Mouse (Mus musculus) intestine, embryonic 14.5 days (tissue): ENCODE measurements around the gene Cdca4. TPM values are rescaled to one million over a fixed set of nuclear protein-coding genes. Genes with fewer than 3 reads are reported as not detected.
A peak's percentile ranks its signal among the peaks of the same experiment; 100 is the strongest.

Experiments used
- ATAC-seq: fragments of 200-750 bp; cut with Nextera tagmentation; replicated peaks from 2 replicates; pipeline ENCODE4 v1.8.0; 2017; ENCODE audit warnings: low read depth, moderate number of reproducible peaks, moderate TSS enrichment, moderate library complexity; ENCODE audit not compliant: low FRiP score, low TSS enrichment
- DNase-seq: peaks from one replicate; pipeline ENCODE4 v3.0.0-alpha.2; 2018; ENCODE audit warnings: low spot score
- H3K27ac ChIP-seq: fragments of 300-500 bp; sonication (generic); 2 replicates; pipeline ENCODE4 v1.5.1; 2014; ENCODE audit warnings: low read depth, mild to moderate bottlenecking, control low read depth
- H3K27me3 ChIP-seq: fragments of 300-500 bp; sonication (generic); replicated peaks from 2 replicates; pipeline ENCODE4 v1.6.1; 2014; ENCODE audit warnings: low read length, control low read depth; ENCODE audit not compliant: control insufficient read depth, insufficient read depth
- H3K36me3 ChIP-seq: fragments of 300-500 bp; sonication (generic); 2 replicates; pipeline ENCODE4 v1.6.1; 2014; ENCODE audit warnings: low read length, control low read depth; ENCODE audit not compliant: control insufficient read depth, insufficient read depth
- H3K4me1 ChIP-seq: fragments of 300-500 bp; sonication (generic); replicated peaks from 2 replicates; pipeline ENCODE4 v1.6.1; 2014; ENCODE audit warnings: low read length, control low read depth, mixed read lengths; ENCODE audit not compliant: control insufficient read depth, insufficient read depth
- H3K4me2 ChIP-seq: fragments of 300-500 bp; sonication (generic); 2 replicates; pipeline ENCODE4 v1.6.1; 2014; ENCODE audit warnings: low read length
- H3K4me3 ChIP-seq: fragments of 300-500 bp; sonication (generic); 2 replicates; pipeline ENCODE4 v1.5.1; 2014; ENCODE audit warnings: low read depth, low read length, control low read depth, mixed read lengths
- H3K9ac ChIP-seq: fragments of 300-500 bp; sonication (generic); 2 replicates; pipeline ENCODE4 v1.6.1; 2014; ENCODE audit warnings: mild to moderate bottlenecking, low read length
- H3K9me3 ChIP-seq: fragments of 300-500 bp; sonication (generic); 2 replicates; pipeline ENCODE4 v1.6.1; 2016; ENCODE audit warnings: low read length, control low read depth; ENCODE audit not compliant: control insufficient read depth
- WGBS: fragments of 180-500 bp; shearing (Covaris S2); extraction: QIAGEN DNeasy Blood & Tissue Kit; methylation state at CpG from one replicate; pipeline ENCODE4 v1.1.7; 2014; 5-methylcytosine and 5-hydroxymethylcytosine counted together
- polyA plus RNA-seq: library from polyadenylated mRNA; unstranded; fragments of >200 nt; fragmentation: Nextera tagmentation; extraction: Ambion mirVana; gene quantifications from 2 replicates; pipeline ENCODE4 v1.2.1, GENCODE M21; 2014

Gene Cdca4
- polyA plus RNA-seq, 1 experiment from 2014 or later, result 116 TPM

- DNase-seq (no peak), ATAC-seq (no peak)
- H3K4me2 ChIP-seq, result no peak overlapping the region
- WGBS, result 87% methylated on average over 10 of the region's 10 CpGs
- no peak overlapping the region for H3K4me3 ChIP-seq
- no peak overlapping the region for H3K27ac ChIP-seq
- H3K4me1 ChIP-seq, result peaks cover 31% of the 10 kb centered on the region
- peaks cover 47% of the 10 kb centered on the region for H3K27me3 ChIP-seq
- H3K9me3 ChIP-seq, result no peaks in the 10 kb centered on the region
- H3K9ac ChIP-seq, result no peak overlapping the region
- H3K36me3 ChIP-seq, result no peaks in the 10 kb centered on the region
These were observed 43.8 kb upstream of the Cdca4 start for GRCm38 (mm10) chr12:112872991-112873390.

GRCm38 (mm10) chr12:112871272-112871671 lies 42.0 kb upstream of the Cdca4 start:
- H3K9ac ChIP-seq, result no peak overlapping the region
- H3K27ac ChIP-seq, result no peak overlapping the region

GRCm38 (mm10) chr12:112870775-112871174 lies 41.6 kb upstream of the Cdca4 start:
- Histone ChIP-seq H3K27me3 (peaks cover 25% of the 10 kb centered on the region), H3K36me3 (no peaks in the 10 kb centered on the region), H3K4me2 (no peak overlapping the region), H3K4me3 (no peak overlapping the region), H3K9me3 (no peaks in the 10 kb centered on the region), H3K4me1 (peaks cover 12% of the 10 kb centered on the region), H3K27ac (no peak overlapping the region), H3K9ac (no peak overlapping the region)
- no peak for DNase-seq
- ATAC-seq, result no peak
- WGBS, result 56% methylated on average over 13 of the region's 13 CpGs

More at GRCm38 (mm10) chr12:112871272-112871671, 42.0 kb upstream of the Cdca4 start:
- no peak overlapping the region for H3K4me2 ChIP-seq
- WGBS, result 92% methylated on average over 2 of the region's 2 CpGs
- no peak for DNase-seq
- peaks cover 30% of the 10 kb centered on the region for H3K27me3 ChIP-seq
- no peak overlapping the region for H3K4me3 ChIP-seq
- H3K4me1 ChIP-seq, result peaks cover 16% of the 10 kb centered on the region
- ATAC-seq, result no peak
- no peaks in the 10 kb centered on the region for H3K9me3 ChIP-seq
- H3K36me3 ChIP-seq, result no peaks in the 10 kb centered on the region

- DNase-seq, result no peak
- H3K4me3 ChIP-seq, result no peak overlapping the region
- peaks cover 12% of the 10 kb centered on the region for H3K4me1 ChIP-seq
- H3K4me2 ChIP-seq, result peak overlapping the region; percentile 14; the same call in 1 of the 2 replicates
- no peak overlapping the region for H3K27ac ChIP-seq
- H3K36me3 ChIP-seq, result no peaks in the 10 kb centered on the region
- H3K27me3 ChIP-seq, result peaks cover 15% of the 10 kb centered on the region
- H3K9ac ChIP-seq, result no peak overlapping the region
- WGBS, result 6% methylated on average over 16 of the region's 16 CpGs
- ATAC-seq, result no peak
- H3K9me3 ChIP-seq, result no peaks in the 10 kb centered on the region
These were observed 40.6 kb upstream of the Cdca4 start for GRCm38 (mm10) chr12:112869783-112870204.

GRCm38 (mm10) chr12:112868178-112869087 lies 39.2 kb upstream of the Cdca4 start, which contains the start of gene Gpr132:
Gene Gpr132, minus strand, starts transcription at chr12:112868228.
- no peak for DNase-seq
- H3K4me2 ChIP-seq, result no peak within 1 kb of the TSS
- H3K4me3 ChIP-seq, result no peak within 1 kb of the TSS
- H3K9me3 ChIP-seq, result no peaks in the 10 kb centered on the region
- H3K27ac ChIP-seq, result no peak within 1 kb of the TSS
- H3K9ac ChIP-seq, result no peak within 1 kb of the TSS
- peaks cover 7% of the 10 kb centered on the region; the same call in 1 of the 2 replicates for H3K4me1 ChIP-seq
- H3K27me3 ChIP-seq, result peaks cover 2% of the 10 kb centered on the region; the same call in 1 of the 2 replicates
- H3K36me3 ChIP-seq, result no peaks in the 10 kb centered on the region
- 57% methylated on average over 13 of the region's 13 CpGs for WGBS
- no peak for ATAC-seq

GRCm38 (mm10) chr12:112867106-112867674 lies 38.0 kb upstream of the Cdca4 start:
- Histone ChIP-seq H3K4me2 (no peak overlapping the region), H3K27ac (no peak overlapping the region), H3K36me3 (no peaks in the 10 kb centered on the region), H3K9me3 (no peaks in the 10 kb centered on the region), H3K9ac (no peak overlapping the region), H3K4me1 (peaks cover 6% of the 10 kb centered on the region; the same call in 1 of the 2 replicates), H3K4me3 (no peak overlapping the region), H3K27me3 (0 out of 2 replicates have a peak, but pooled peaks cover 2% of the 10 kb centered on the region)
- DNase-seq (no peak), ATAC-seq (no peak)
- WGBS, result 87% methylated on average over 7 of the region's 7 CpGs

GRCm38 (mm10) chr12:112866467-112867080 lies 37.4 kb upstream of the Cdca4 start:
- H3K4me1 ChIP-seq, result peaks cover 6% of the 10 kb centered on the region; the same call in 1 of the 2 replicates
- no peaks in the 10 kb centered on the region for H3K36me3 ChIP-seq
- DNase-seq (no peak), ATAC-seq (no peak)
- no peak overlapping the region for H3K4me2 ChIP-seq
- H3K9me3 ChIP-seq, result no peaks in the 10 kb centered on the region
- no peak overlapping the region for H3K4me3 ChIP-seq
- no peak overlapping the region for H3K27ac ChIP-seq
- H3K9ac ChIP-seq, result no peak overlapping the region
- WGBS, result 61% methylated on average over 8 of the region's 8 CpGs
- 0 out of 2 replicates have a peak, but pooled peaks cover 2% of the 10 kb centered on the region for H3K27me3 ChIP-seq

- H3K4me2 ChIP-seq, result no peak overlapping the region
- H3K4me1 ChIP-seq, result peaks cover 6% of the 10 kb centered on the region; the same call in 1 of the 2 replicates
- ATAC-seq (no peak), DNase-seq (no peak)
- H3K4me3 ChIP-seq, result no peak overlapping the region
- no peaks in the 10 kb centered on the region for H3K36me3 ChIP-seq
- no peaks in the 10 kb centered on the region for H3K9me3 ChIP-seq
- H3K9ac ChIP-seq, result no peak overlapping the region
- no peaks in the 10 kb centered on the region for H3K27me3 ChIP-seq
- WGBS, result 87% methylated on average over 7 of the region's 7 CpGs
- no peak overlapping the region for H3K27ac ChIP-seq
These were observed 35.6 kb upstream of the Cdca4 start for GRCm38 (mm10) chr12:112864804-112865203.
